ENCODE assay signal across 15 mouse cellular contexts in genomic region chr11:80168611-80169249, GRCm38 (mm10). TPM values are rescaled to one million over a fixed set of nuclear protein-coding genes. Genes with fewer than 3 reads are reported as not detected.
DNase-seq lines count a peak whose midpoint lies in the region; ATAC-seq and TF ChIP-seq lines count a peak whose summit lies in the region.
"Had no signal": no experiment of that assay in that cellular context is flagged by ENCODE, and none has a peak within 500 bp of the region (broad histone marks: within the 10 kb centered on the region; RNA-seq: fewer than 3 reads in every experiment).

No protein-coding gene starts in this region.

- H3K4me3 ChIP-seq in liver, adult 2 months (ENCODE audit: insufficient read depth, low read depth, low read length) = no peak overlapping the region
- H3K4me3 ChIP-seq in liver, embryonic 11.5 days (ENCODE audit: low read depth, low read length) = no peak overlapping the region
- H3K4me3 ChIP-seq in CH12.LX (replicated peaks in 1 of 3; ENCODE audit: low read depth in 2 of 3, low read length in 2 of 3, poor library complexity in 1 of 3) = no peak overlapping the region
- H3K4me3 ChIP-seq: embryonic facial prominence, embryonic 15.5 days; forebrain, embryonic 13.5 days had no signal

- no peak for TF ChIP-seq POLR2A in liver, adult 2 months (IDR thresholded peaks at IDR 0.05; ENCODE audit: extremely low read depth, insufficient read depth, low read length)
- no peak for TF ChIP-seq POLR2A in CH12.LX (IDR thresholded peaks at IDR 0.05; ENCODE audit: low read depth, low read length)

- no peak overlapping the region for H3K9ac ChIP-seq in liver, adult 2 months (ENCODE audit: low read depth, low read length)
- H3K9ac ChIP-seq in liver, embryonic 11.5 days (ENCODE audit: low read depth, low read length) = no peak overlapping the region
- H3K9ac ChIP-seq in CH12.LX (ENCODE audit: insufficient read depth, low read depth) = no peak overlapping the region
- H3K9ac ChIP-seq: embryonic facial prominence, embryonic 15.5 days; forebrain, embryonic 13.5 days; hindbrain, embryonic 14.5 days had no signal

- H3K27ac ChIP-seq in liver, adult 2 months (replicated peaks; ENCODE audit: insufficient read depth, low read depth, low read length) = peak overlapping the region; percentile 38
- no peak overlapping the region for H3K27ac ChIP-seq in liver, embryonic 11.5 days (ENCODE audit: low read depth, low read length)
- H3K27ac ChIP-seq in CH12.LX (ENCODE audit: insufficient read depth, low read depth) = no peak overlapping the region
- H3K27ac ChIP-seq: embryonic facial prominence, embryonic 15.5 days; forebrain, embryonic 13.5 days; hindbrain, embryonic 14.5 days had no signal

- H3K4me2 ChIP-seq in liver, embryonic 11.5 days = no peak overlapping the region
- no peak overlapping the region for H3K4me2 ChIP-seq in CH12.LX (ENCODE audit: insufficient read depth, low read depth, poor library complexity, severe bottlenecking)
- H3K4me2 ChIP-seq: embryonic facial prominence, embryonic 15.5 days; forebrain, embryonic 13.5 days; hindbrain, embryonic 14.5 days had no signal

- no peak for TF ChIP-seq EP300 in CH12.LX (IDR thresholded peaks at IDR 0.05; ENCODE audit: low read length)

- DNase-seq in liver, adult 2 months (ENCODE audit: extremely low read depth, low read depth, low spot score) = peak; percentile 57
- DNase-seq in liver, embryonic 11.5 days (ENCODE audit: low spot score) = no peak
- no peak for DNase-seq in CH12.LX (ENCODE audit: extremely low read depth)
- peak; percentile 45 for DNase-seq in brain, adult 2 months (ENCODE audit: low read depth, low spot score)
- peak; percentile 48 to 74 for DNase-seq in monocyte, adult 2 months (ENCODE audit: low read depth in 1 of 2, low spot score in 2 of 2)
- DNase-seq in cerebellum, postnatal 36 days = no peak
- DNase-seq in Muller cell, postnatal 12 days (ENCODE audit: inconsistent ontology term) = no peak
- DNase-seq in testis, postnatal 14 days (ENCODE audit: low spot score) = no peak
- DNase-seq: cerebellum, adult 11-12 months; kidney, adult 8-10 months; kidney, postnatal 4 days; lung, adult 2 months had no signal

- TF ChIP-seq CTCF in liver, adult 2 months (IDR thresholded peaks at IDR 0.05; ENCODE audit: low read depth, low read length) = no peak
- no peak for TF ChIP-seq CTCF in CH12.LX (conservative IDR thresholded peaks at IDR 0.05 in 1 of 2, IDR thresholded peaks at IDR 0.05 in 1 of 2; ENCODE audit: low read depth in 2 of 2, low read length in 2 of 2)

- ATAC-seq in liver, embryonic 11.5 days (replicated peaks; ENCODE audit: low FRiP score) = no peak
- ATAC-seq: forebrain, embryonic 13.5 days had no signal

- dilution Hi-C loops in CH12.LX (cut with MboI; ENCODE audit: extremely low pct_ligation_motif_present, extremely low pct_unique_long_range_greater_than_20kb, low sequenced_read_pairs) = no loop called here

- TF ChIP-seq RAD21 in CH12.LX (IDR thresholded peaks at IDR 0.05; ENCODE audit: low read depth, low read length) = no peak

- in situ Hi-C loops in CH12.LX (cut with MboI; ENCODE audit: low pct_ligation_motif_present, low pct_unique_long_range_greater_than_20kb, low sequenced_read_pairs) = no loop called here

- H3K79me2 ChIP-seq in liver, adult 2 months (ENCODE audit: control insufficient read depth, insufficient read depth, low read length) = no peaks in the 10 kb centered on the region
- H3K79me2 ChIP-seq in CH12.LX (replicated peaks; ENCODE audit: control insufficient read depth, extremely low read depth, insufficient read depth, poor library complexity, severe bottlenecking) = no peaks in the 10 kb centered on the region

- H3K27me3 ChIP-seq in liver, adult 2 months (ENCODE audit: control insufficient read depth, insufficient read depth, low read length) = no peaks in the 10 kb centered on the region
- H3K27me3 ChIP-seq in liver, embryonic 11.5 days (replicated peaks; ENCODE audit: control insufficient read depth, insufficient read depth, low read length) = no peaks in the 10 kb centered on the region
- H3K27me3 ChIP-seq in CH12.LX (replicated peaks) = no peaks in the 10 kb centered on the region
- H3K27me3 ChIP-seq: embryonic facial prominence, embryonic 15.5 days; forebrain, embryonic 13.5 days had no signal

- H3K4me1 ChIP-seq in liver, adult 2 months (ENCODE audit: control insufficient read depth, insufficient read depth, low read length) = peaks cover 35% of the 10 kb centered on the region
- no peaks in the 10 kb centered on the region; the same call in 1 of the 2 replicates for H3K4me1 ChIP-seq in liver, embryonic 11.5 days (replicated peaks; ENCODE audit: control insufficient read depth, insufficient read depth, low read length)
- peaks cover 35 to 69% of the 10 kb centered on the region in 2 experiments for H3K4me1 ChIP-seq in CH12.LX (ENCODE audit: control insufficient read depth in 1 of 2, insufficient read depth in 2 of 2)
- H3K4me1 ChIP-seq: embryonic facial prominence, embryonic 15.5 days; forebrain, embryonic 13.5 days had no signal

- H3K36me3 ChIP-seq in liver, adult 2 months (ENCODE audit: control insufficient read depth, insufficient read depth, low read length) = peaks cover 41% of the 10 kb centered on the region
- H3K36me3 ChIP-seq in liver, embryonic 11.5 days (ENCODE audit: control insufficient read depth, insufficient read depth, low read length) = no peaks in the 10 kb centered on the region
- peaks cover 0 to 14% of the 10 kb centered on the region in 2 experiments for H3K36me3 ChIP-seq in CH12.LX (replicated peaks in 1 of 2; ENCODE audit: control insufficient read depth in 1 of 2, insufficient read depth in 1 of 2, low read length in 1 of 2)
- H3K36me3 ChIP-seq: embryonic facial prominence, embryonic 15.5 days had no signal

- 65% methylated on average over 4 of the region's 4 CpGs for WGBS in liver, adult 2 months
- WGBS in liver, embryonic 11.5 days = 71% methylated on average over 4 of the region's 4 CpGs

- no peaks in the 10 kb centered on the region for H3K9me3 ChIP-seq in liver, embryonic 11.5 days (ENCODE audit: control insufficient read depth, low read length)
- H3K9me3 ChIP-seq in CH12.LX (replicated peaks; ENCODE audit: low read length) = peaks cover 3% of the 10 kb centered on the region
- H3K9me3 ChIP-seq: embryonic facial prominence, embryonic 15.5 days; forebrain, embryonic 13.5 days had no signal

TF ChIP-seq in CH12.LX, 34 proteins besides CTCF, POLR2A, EP300 and RAD21:
- TF ChIP-seq BHLHE40 (IDR thresholded peaks at IDR 0.05; ENCODE audit: low read depth, low read length) (peak; percentile 48; the same call in 1 of the 2 replicates), ZKSCAN1 (IDR thresholded peaks at IDR 0.05; ENCODE audit: borderline replicate concordance, low read depth, low read length) (no peak)

RNA-seq across cellular contexts. Expression of gene Adap2, which starts 14.8 kb away (rescaled TPM):
- total RNA-seq in liver, adult 2 months (2014; rRNA removed) = 32.1 and 33.4 TPM in 2 replicates
- polyA plus RNA-seq in liver, adult 2 months (2012; rRNA removed) = 23.6 and 27.3 TPM in 2 replicates
- polyA plus RNA-seq in liver, embryonic 11.5 days (2014; fragmentation: Nextera tagmentation; extraction: Ambion mirVana) = 2.6 and 2.7 TPM in 2 replicates
- total RNA-seq in CH12.LX (2012; rRNA removed) = not detected in 2 replicates
- 0.12 TPM in 1 of 2 replicates, not detected in the other for total RNA-seq in CH12.LX (2014; rRNA removed)
- polyA plus RNA-seq in CH12.LX (2012; ENCODE audit: insufficient read length, low read depth) = 0.49 and 0.86 TPM in 2 replicates

RNA-seq across cellular contexts. Expression of gene Rnf135, which starts 14.9 kb away (rescaled TPM):
- total RNA-seq in liver, adult 2 months (2014; rRNA removed) = 6.1 and 6.6 TPM in 2 replicates
- polyA plus RNA-seq in liver, adult 2 months (2012; rRNA removed) = 9.4 and 11.0 TPM in 2 replicates
- polyA plus RNA-seq in liver, embryonic 11.5 days (2014; fragmentation: Nextera tagmentation; extraction: Ambion mirVana) = 5.7 and 5.9 TPM in 2 replicates
- total RNA-seq in CH12.LX (2012; rRNA removed) (11.7 and 12.4 TPM in 2 replicates), CH12.LX (2014; rRNA removed) (10.9 and 11.1 TPM in 2 replicates)
- polyA plus RNA-seq in CH12.LX (2012; ENCODE audit: insufficient read length, low read depth) = 9.6 and 11.3 TPM in 2 replicates

RNA-seq across cellular contexts. Expression of gene Tefm, which starts 26.8 kb away (rescaled TPM):
- total RNA-seq in liver, adult 2 months (2014; rRNA removed) = 20.5 and 21.6 TPM in 2 replicates
- polyA plus RNA-seq in liver, adult 2 months (2012; rRNA removed) = 5.0 and 5.3 TPM in 2 replicates
- polyA plus RNA-seq in liver, embryonic 11.5 days (2014; fragmentation: Nextera tagmentation; extraction: Ambion mirVana) = 31.9 and 35.2 TPM in 2 replicates
- total RNA-seq in CH12.LX (2012; rRNA removed) (34.4 and 36.6 TPM in 2 replicates), CH12.LX (2014; rRNA removed) (70.2 and 76.1 TPM in 2 replicates)
- polyA plus RNA-seq in CH12.LX (2012; ENCODE audit: insufficient read length, low read depth) = 42.1 and 43.9 TPM in 2 replicates

RNA-seq across cellular contexts. Expression of gene Rhot1, which starts 40.1 kb away (rescaled TPM):
- total RNA-seq in liver, adult 2 months (2014; rRNA removed) = 32.1 and 37.1 TPM in 2 replicates
- polyA plus RNA-seq in liver, adult 2 months (2012; rRNA removed) = 8.4 and 8.9 TPM in 2 replicates
- polyA plus RNA-seq in liver, embryonic 11.5 days (2014; fragmentation: Nextera tagmentation; extraction: Ambion mirVana) = 49.4 and 54.7 TPM in 2 replicates
- total RNA-seq in CH12.LX (2012; rRNA removed) = 33.1 and 36.3 TPM in 2 replicates
- 73.3 and 83.5 TPM in 2 replicates for total RNA-seq in CH12.LX (2014; rRNA removed)
- polyA plus RNA-seq in CH12.LX (2012; ENCODE audit: insufficient read length, low read depth) = 55.3 and 61.0 TPM in 2 replicates

Comparison
In these comparisons a context has a peak if more than half of its experiments do, and no peak if none do; other contexts are left out.
1. DNase-seq: peak in liver, adult 2 months (single experiment), brain, adult 2 months (single experiment) and monocyte, adult 2 months (2 of 2); none in liver, embryonic 11.5 days (single experiment), CH12.LX (single experiment), cerebellum, postnatal 36 days (0 of 2), Muller cell, postnatal 12 days (single experiment) and testis, postnatal 14 days (single experiment).